Mouse (Mus musculus) liver, embryonic 15.5 days (tissue): ENCODE results near the gene Magi2. TPM values are rescaled to one million over a fixed set of nuclear protein-coding genes. Genes with fewer than 3 reads are reported as not detected.

Experiments used
- ATAC-seq: fragments of 200-750 bp; cut with Nextera tagmentation; 2 replicates; pipeline ENCODE4 v1.8.0; 2017; ENCODE audit warnings: moderate number of reproducible peaks, mild to moderate bottlenecking, moderate library complexity; ENCODE audit not compliant: insufficient read depth
- H3K27ac ChIP-seq: fragments of 300-500 bp; sonication (generic); replicated peaks from 2 replicates; pipeline ENCODE4 v1.5.1; 2015; ENCODE audit warnings: mild to moderate bottlenecking, inconsistent platforms
- H3K27me3 ChIP-seq: fragments of 300-500 bp; sonication (generic); 2 replicates; pipeline ENCODE4 v1.6.1; 2015; ENCODE audit warnings: mild to moderate bottlenecking, inconsistent platforms
- H3K36me3 ChIP-seq: fragments of 300-500 bp; sonication (generic); replicated peaks from 2 replicates; pipeline ENCODE4 v1.6.1; 2015; ENCODE audit warnings: moderate library complexity, mild to moderate bottlenecking, inconsistent platforms
- H3K4me1 ChIP-seq: fragments of 300-500 bp; sonication (generic); replicated peaks from 2 replicates; pipeline ENCODE4 v1.6.1; 2015; ENCODE audit warnings: inconsistent platforms
- H3K4me2 ChIP-seq: fragments of 300-500 bp; sonication (generic); 2 replicates; pipeline ENCODE4 v1.6.1; 2015; ENCODE audit warnings: moderate library complexity, mild to moderate bottlenecking, inconsistent platforms
- H3K4me3 ChIP-seq: fragments of 300-500 bp; sonication (generic); replicated peaks from 2 replicates; pipeline ENCODE4 v1.5.1; 2015; ENCODE audit warnings: mild to moderate bottlenecking, inconsistent platforms
- H3K9ac ChIP-seq: fragments of 300-500 bp; sonication (generic); 2 replicates; pipeline ENCODE4 v1.6.1; 2015; ENCODE audit warnings: moderate library complexity, mild to moderate bottlenecking, inconsistent platforms
- H3K9me3 ChIP-seq: fragments of 300-500 bp; sonication (generic); replicated peaks from 2 replicates; pipeline ENCODE4 v1.6.1; 2016; ENCODE audit warnings: inconsistent platforms
- WGBS: fragments of 180-500 bp; shearing (Covaris S2); methylation state at CpG from one replicate; pipeline ENCODE4 v1.1.7; 2015; ENCODE audit warnings: mixed read lengths; ENCODE audit not compliant: insufficient replicate concordance; 5-methylcytosine and 5-hydroxymethylcytosine counted together
- polyA plus RNA-seq: library from polyadenylated mRNA; unstranded; fragments of >200 nt; fragmentation: Nextera tagmentation; extraction: Ambion mirVana; gene quantifications from 2 replicates; pipeline ENCODE4 v1.2.1, GENCODE M21; 2015

Gene Magi2
- polyA plus RNA-seq, 1 experiment from 2014 or later = 0.13 TPM

GRCm38 (mm10) chr5:20294521-20294920, 1067.7 kb downstream of the Magi2 start:
- Histone ChIP-seq H3K27me3 (no peaks in the 10 kb centered on the region), H3K36me3 (no peaks in the 10 kb centered on the region), H3K9me3 (no peaks in the 10 kb centered on the region), H3K4me2 (no peak overlapping the region), H3K27ac (no peak overlapping the region), H3K4me1 (no peaks in the 10 kb centered on the region), H3K4me3 (no peak overlapping the region), H3K9ac (no peak overlapping the region)
- ATAC-seq = no peak
- WGBS = 62% methylated on average over 11 of the region's 11 CpGs

- ATAC-seq = no peak
These were observed 1073.0 kb downstream of the Magi2 start for GRCm38 (mm10) chr5:20299816-20300215.

GRCm38 (mm10) chr5:20303056-20303965, 1076.5 kb downstream of the Magi2 start:
- Histone ChIP-seq H3K4me3 (no peak overlapping the region), H3K4me1 (no peaks in the 10 kb centered on the region), H3K4me2 (no peak overlapping the region), H3K9ac (no peak overlapping the region), H3K27me3 (no peaks in the 10 kb centered on the region), H3K27ac (no peak overlapping the region), H3K36me3 (no peaks in the 10 kb centered on the region), H3K9me3 (no peaks in the 10 kb centered on the region)
- ATAC-seq = no peak
- WGBS = 61% methylated on average over 8 of the region's 8 CpGs

More at GRCm38 (mm10) chr5:20299816-20300215, 1073.0 kb downstream of the Magi2 start:
- Histone ChIP-seq H3K36me3 (no peaks in the 10 kb centered on the region), H3K4me3 (no peak overlapping the region), H3K9me3 (no peaks in the 10 kb centered on the region), H3K27me3 (no peaks in the 10 kb centered on the region), H3K4me1 (no peaks in the 10 kb centered on the region), H3K4me2 (no peak overlapping the region), H3K9ac (no peak overlapping the region), H3K27ac (no peak overlapping the region)
- 51% methylated on average over 6 of the region's 6 CpGs for WGBS

- Histone ChIP-seq H3K9ac (no peak overlapping the region), H3K4me2 (no peak overlapping the region), H3K9me3 (no peaks in the 10 kb centered on the region), H3K4me3 (no peak overlapping the region), H3K27me3 (no peaks in the 10 kb centered on the region), H3K27ac (no peak overlapping the region), H3K36me3 (no peaks in the 10 kb centered on the region), H3K4me1 (no peaks in the 10 kb centered on the region)
- 73% methylated on average over 2 of the region's 2 CpGs for WGBS
- ATAC-seq = no peak
These were observed 1094.1 kb downstream of the Magi2 start for GRCm38 (mm10) chr5:20320970-20321369.

- Histone ChIP-seq H3K9me3 (no peaks in the 10 kb centered on the region), H3K4me2 (no peak overlapping the region), H3K36me3 (no peaks in the 10 kb centered on the region), H3K9ac (no peak overlapping the region), H3K4me3 (no peak overlapping the region), H3K27me3 (no peaks in the 10 kb centered on the region), H3K4me1 (no peaks in the 10 kb centered on the region), H3K27ac (no peak overlapping the region)
- no peak for ATAC-seq
- 52% methylated on average over 2 of the region's 2 CpGs for whole genome bisulfite sequencing
These were observed 1098.5 kb downstream of the Magi2 start for GRCm38 (mm10) chr5:20325290-20325689.

- no peaks in the 10 kb centered on the region for H3K36me3 ChIP-seq
- H3K4me2 ChIP-seq = no peak overlapping the region
- no peak overlapping the region for H3K4me3 ChIP-seq
- H3K27ac ChIP-seq = no peak overlapping the region
- H3K9me3 ChIP-seq = no peaks in the 10 kb centered on the region
- WGBS = 44% methylated on average over 1 of the region's 1 CpGs
- H3K4me1 ChIP-seq = no peaks in the 10 kb centered on the region
- no peak for ATAC-seq
- no peaks in the 10 kb centered on the region for H3K27me3 ChIP-seq
- no peak overlapping the region for H3K9ac ChIP-seq
These were observed 1102.1 kb downstream of the Magi2 start for GRCm38 (mm10) chr5:20328901-20329300.

- ATAC-seq = no peak
- no peaks in the 10 kb centered on the region for H3K9me3 ChIP-seq
- 59% methylated on average over 3 of the region's 3 CpGs for WGBS
- no peaks in the 10 kb centered on the region for H3K36me3 ChIP-seq
- H3K9ac ChIP-seq = no peak overlapping the region
- no peak overlapping the region for H3K4me2 ChIP-seq
- H3K4me3 ChIP-seq = no peak overlapping the region
- no peaks in the 10 kb centered on the region for H3K27me3 ChIP-seq
- H3K27ac ChIP-seq = no peak overlapping the region
- no peaks in the 10 kb centered on the region for H3K4me1 ChIP-seq
These were observed 1103.2 kb downstream of the Magi2 start for GRCm38 (mm10) chr5:20330025-20330424.

- Histone ChIP-seq H3K27ac (no peak overlapping the region), H3K9me3 (no peaks in the 10 kb centered on the region), H3K27me3 (no peaks in the 10 kb centered on the region), H3K4me2 (no peak overlapping the region), H3K4me1 (no peaks in the 10 kb centered on the region), H3K36me3 (no peaks in the 10 kb centered on the region), H3K4me3 (no peak overlapping the region), H3K9ac (no peak overlapping the region)
- no peak for ATAC-seq
- 15% methylated on average over 4 of the region's 4 CpGs for WGBS
These were observed 1105.7 kb downstream of the Magi2 start for GRCm38 (mm10) chr5:20332574-20332973.

GRCm38 (mm10) chr5:20334549-20334948, 1107.7 kb downstream of the Magi2 start:
- no peaks in the 10 kb centered on the region for H3K27me3 ChIP-seq
- H3K4me3 ChIP-seq = no peak overlapping the region
- no peaks in the 10 kb centered on the region for H3K9me3 ChIP-seq
- no peak overlapping the region for H3K27ac ChIP-seq
- no peak overlapping the region for H3K4me2 ChIP-seq
- H3K9ac ChIP-seq = no peak overlapping the region
- no peak for ATAC-seq
- no peaks in the 10 kb centered on the region for H3K36me3 ChIP-seq
- no peaks in the 10 kb centered on the region for H3K4me1 ChIP-seq

- Histone ChIP-seq H3K9ac (no peak overlapping the region), H3K36me3 (no peaks in the 10 kb centered on the region), H3K4me3 (no peak overlapping the region), H3K4me2 (no peak overlapping the region), H3K27me3 (no peaks in the 10 kb centered on the region), H3K4me1 (no peaks in the 10 kb centered on the region), H3K27ac (no peak overlapping the region), H3K9me3 (no peaks in the 10 kb centered on the region)
- ATAC-seq = no peak
- 53% methylated on average over 8 of the region's 8 CpGs for WGBS
These were observed 1126.1 kb downstream of the Magi2 start for GRCm38 (mm10) chr5:20352941-20353340.

- ATAC-seq = no peak
- no peak overlapping the region for H3K4me3 ChIP-seq
- H3K36me3 ChIP-seq = no peaks in the 10 kb centered on the region
- H3K27me3 ChIP-seq = no peaks in the 10 kb centered on the region
- H3K27ac ChIP-seq = no peak overlapping the region
- no peak overlapping the region for H3K4me2 ChIP-seq
- no peak overlapping the region for H3K9ac ChIP-seq
- H3K4me1 ChIP-seq = no peaks in the 10 kb centered on the region
- 41% methylated on average over 5 of the region's 5 CpGs for WGBS
- no peaks in the 10 kb centered on the region for H3K9me3 ChIP-seq
These were observed 1131.6 kb downstream of the Magi2 start for GRCm38 (mm10) chr5:20358437-20358836.

- no peak overlapping the region for H3K4me2 ChIP-seq
- H3K27me3 ChIP-seq = no peaks in the 10 kb centered on the region
- no peak overlapping the region for H3K4me3 ChIP-seq
- ATAC-seq = no peak
- H3K9me3 ChIP-seq = no peaks in the 10 kb centered on the region
- no peaks in the 10 kb centered on the region for H3K4me1 ChIP-seq
- WGBS = 49% methylated on average over 3 of the region's 3 CpGs
- no peaks in the 10 kb centered on the region for H3K36me3 ChIP-seq
- H3K27ac ChIP-seq = no peak overlapping the region
- no peak overlapping the region for H3K9ac ChIP-seq
These were observed 1132.2 kb downstream of the Magi2 start for GRCm38 (mm10) chr5:20359021-20359420.
